Mouse (Mus musculus) thymus, postnatal 4 days (tissue): Measurements from ENCODE around the gene Pbld2.

Experiments used
- DNase-seq: peaks from one replicate; pipeline ENCODE4 v3.0.0; 2021

Pbld2 gene

GRCm38 (mm10) chr10:63023749-63024579 is at the start of gene Pbld2, which contains the start of gene Hnrnph3:
TSS of gene Pbld2 (plus strand) at chr10:63024315.
TSS of gene Hnrnph3 (minus strand) at chr10:63024217.
- DNase-seq = peak; percentile 99

GRCm38 (mm10) chr10:62979667-62980038 is 44.5 kb upstream of the Pbld2 start:
- DNase-seq = no peak

- DNase-seq = peak; percentile 93
Measured at GRCm38 (mm10) chr10:62980039-62980954, 43.8 kb upstream of the Pbld2 start, which contains the start of gene Rufy2. TSS of gene Rufy2 (plus strand) at chr10:62980223.

GRCm38 (mm10) chr10:62984072-62984471 is 40.0 kb upstream of the Pbld2 start:
- DNase-seq = peak; percentile 45

- no peak for DNase-seq
Measured at GRCm38 (mm10) chr10:62984495-62984894, 39.6 kb upstream of the Pbld2 start.

- peak; percentile 71 for DNase-seq
Measured at GRCm38 (mm10) chr10:62987341-62987740, 36.8 kb upstream of the Pbld2 start.

GRCm38 (mm10) chr10:62990636-62991035 is 33.5 kb upstream of the Pbld2 start:
- DNase-seq = no peak

GRCm38 (mm10) chr10:62993991-62994390 is 30.1 kb upstream of the Pbld2 start:
- DNase-seq = no peak

- no peak for DNase-seq
Measured at GRCm38 (mm10) chr10:63000584-63000983, 23.5 kb upstream of the Pbld2 start.

GRCm38 (mm10) chr10:63003252-63003651 is 20.9 kb upstream of the Pbld2 start:
- no peak for DNase-seq

GRCm38 (mm10) chr10:63004556-63004955 is 19.6 kb upstream of the Pbld2 start:
- DNase-seq = no peak

- no peak for DNase-seq
Measured at GRCm38 (mm10) chr10:63008193-63008592, 15.9 kb upstream of the Pbld2 start.

- no peak for DNase-seq
Measured at GRCm38 (mm10) chr10:63010268-63010667, 13.8 kb upstream of the Pbld2 start.

- DNase-seq = no peak
Measured at GRCm38 (mm10) chr10:63011556-63011955, 12.6 kb upstream of the Pbld2 start.

GRCm38 (mm10) chr10:63013476-63013875 is 10.6 kb upstream of the Pbld2 start:
- no peak for DNase-seq

GRCm38 (mm10) chr10:63014168-63014567 is 9.9 kb upstream of the Pbld2 start:
- no peak for DNase-seq

GRCm38 (mm10) chr10:63019304-63019703 is 4.8 kb upstream of the Pbld2 start:
- DNase-seq = no peak

- DNase-seq = no peak
Measured at GRCm38 (mm10) chr10:63021702-63022101, 2.4 kb upstream of the Pbld2 start.

GRCm38 (mm10) chr10:63022541-63023120 is 1.5 kb upstream of the Pbld2 start:
- peak; percentile 36 for DNase-seq

GRCm38 (mm10) chr10:63023121-63023748 is 880 bp upstream of the Pbld2 start:
- DNase-seq = peak; percentile 82

- peak; percentile 39 for DNase-seq
Measured at GRCm38 (mm10) chr10:63024580-63024910, 430 bp downstream of the Pbld2 start.

- no peak for DNase-seq
Measured at GRCm38 (mm10) chr10:63025016-63025415, 901 bp downstream of the Pbld2 start.

- DNase-seq = no peak
Measured at GRCm38 (mm10) chr10:63025491-63026011, 1.4 kb downstream of the Pbld2 start.
